13 mouse cellular contexts compared by ENCODE assay signal in the genomic region with DNA sequence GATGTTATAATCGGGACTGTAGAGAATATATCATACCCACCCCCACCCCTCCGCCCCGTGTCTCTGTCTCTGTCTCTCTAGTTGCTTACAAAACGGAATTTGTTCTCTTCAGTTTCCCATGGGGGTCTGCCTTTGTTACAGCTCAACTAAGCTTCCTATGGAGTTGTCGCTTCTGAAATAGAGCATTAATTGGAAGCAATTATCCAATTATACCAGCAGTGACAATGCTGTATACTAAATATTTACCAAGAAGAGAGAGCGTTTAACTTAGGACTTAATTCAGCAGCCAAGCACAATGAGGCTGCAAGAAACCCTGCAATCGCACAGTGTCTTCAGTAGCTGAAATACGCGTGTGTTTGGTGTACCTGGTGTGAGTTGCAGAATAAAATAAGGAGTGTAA. TPM values are rescaled to one million over a fixed set of nuclear protein-coding genes. Genes with fewer than 3 reads are reported as not detected.
DNase-seq lines count a peak whose midpoint lies in the region; ATAC-seq and TF ChIP-seq lines count a peak whose summit lies in the region.
"Had no signal": no experiment of that assay in that cellular context is flagged by ENCODE, and none has a peak within 500 bp of the region (broad histone marks: within the 10 kb centered on the region; RNA-seq: fewer than 3 reads in every experiment).

No protein-coding gene starts in this region.

- no peaks in the 10 kb centered on the region for H3K4me1 ChIP-seq in intestine, embryonic 14.5 days (replicated peaks; ENCODE audit: control insufficient read depth, insufficient read depth, low read length)
- H3K4me1 ChIP-seq in intestine, postnatal 0 days (replicated peaks; ENCODE audit: control insufficient read depth, insufficient read depth, low read length): no peaks in the 10 kb centered on the region
- peaks cover 18% of the 10 kb centered on the region for H3K4me1 ChIP-seq in forebrain, embryonic 16.5 days (replicated peaks; ENCODE audit: control insufficient read depth, insufficient read depth, low read length)
- H3K4me1 ChIP-seq in midbrain, embryonic 10.5 days: peaks cover 23% of the 10 kb centered on the region
- H3K4me1 ChIP-seq in neural tube, embryonic 15.5 days: peaks cover 15% of the 10 kb centered on the region

- intact Hi-C loops in left cerebral cortex, postnatal 4 days (cut with DNase I): no loop called here

- WGBS in intestine, embryonic 14.5 days: 85% methylated on average over 9 of the region's 9 CpGs
- 86% methylated on average over 9 of the region's 9 CpGs for WGBS in intestine, postnatal 0 days
- WGBS in forebrain, embryonic 16.5 days: 11% methylated on average over 9 of the region's 9 CpGs
- 78% methylated on average over 9 of the region's 9 CpGs for WGBS in midbrain, embryonic 10.5 days
- WGBS in neural tube, embryonic 15.5 days: 43% methylated on average over 9 of the region's 9 CpGs

- ATAC-seq in intestine, embryonic 14.5 days (replicated peaks; ENCODE audit: low FRiP score, low TSS enrichment, low read depth): no peak
- ATAC-seq in intestine, postnatal 0 days: no peak
- ATAC-seq in forebrain, embryonic 16.5 days: peak; percentile 21
- ATAC-seq in neural tube, embryonic 15.5 days (ENCODE audit: low FRiP score): no peak

- H3K27ac ChIP-seq in intestine, embryonic 14.5 days (ENCODE audit: low read depth): no peak overlapping the region
- no peak overlapping the region for H3K27ac ChIP-seq in intestine, postnatal 0 days (ENCODE audit: low read depth, low read length)
- peak overlapping the region; percentile 76 for H3K27ac ChIP-seq in forebrain, embryonic 16.5 days (ENCODE audit: low read length)
- H3K27ac ChIP-seq in midbrain, embryonic 10.5 days (replicated peaks): peak overlapping the region; percentile 80
- peak overlapping the region; percentile 85 for H3K27ac ChIP-seq in neural tube, embryonic 15.5 days (replicated peaks)
- H3K27ac ChIP-seq: heart, embryonic 10.5 days; kidney, postnatal 0 days; liver, embryonic 14.5 days; macrophage had no signal

- peaks cover 20% of the 10 kb centered on the region; the same call in 1 of the 2 replicates for H3K36me3 ChIP-seq in intestine, embryonic 14.5 days (ENCODE audit: control insufficient read depth, insufficient read depth, low read length)
- H3K36me3 ChIP-seq in intestine, postnatal 0 days (ENCODE audit: control insufficient read depth, insufficient read depth): peaks cover 23% of the 10 kb centered on the region; the same call in 1 of the 2 replicates
- H3K36me3 ChIP-seq in forebrain, embryonic 16.5 days (ENCODE audit: control insufficient read depth, insufficient read depth): no peaks in the 10 kb centered on the region
- peaks cover 27% of the 10 kb centered on the region for H3K36me3 ChIP-seq in midbrain, embryonic 10.5 days
- peaks cover 5% of the 10 kb centered on the region; the same call in 1 of the 2 replicates for H3K36me3 ChIP-seq in neural tube, embryonic 15.5 days

- no peak overlapping the region for H3K4me3 ChIP-seq in intestine, embryonic 14.5 days (ENCODE audit: low read depth, low read length)
- no peak overlapping the region for H3K4me3 ChIP-seq in intestine, postnatal 0 days (ENCODE audit: low read depth, low read length)
- no peak overlapping the region for H3K4me3 ChIP-seq in forebrain, embryonic 16.5 days (replicated peaks; ENCODE audit: low read length)
- no peak overlapping the region for H3K4me3 ChIP-seq in midbrain, embryonic 10.5 days
- H3K4me3 ChIP-seq in neural tube, embryonic 15.5 days (replicated peaks): no peak overlapping the region
- H3K4me3 ChIP-seq: heart, embryonic 10.5 days had no signal

- H3K27me3 ChIP-seq in intestine, embryonic 14.5 days (replicated peaks; ENCODE audit: control insufficient read depth, insufficient read depth, low read length): no peaks in the 10 kb centered on the region
- H3K27me3 ChIP-seq in intestine, postnatal 0 days (replicated peaks; ENCODE audit: control insufficient read depth, insufficient read depth, low read length): no peaks in the 10 kb centered on the region
- no peaks in the 10 kb centered on the region for H3K27me3 ChIP-seq in forebrain, embryonic 16.5 days (replicated peaks; ENCODE audit: control insufficient read depth, insufficient read depth, low read length)
- H3K27me3 ChIP-seq in midbrain, embryonic 10.5 days (ENCODE audit: low read depth, poor library complexity, severe bottlenecking): no peaks in the 10 kb centered on the region
- H3K27me3 ChIP-seq in neural tube, embryonic 15.5 days (replicated peaks): no peaks in the 10 kb centered on the region

- peak; percentile 15 for DNase-seq in intestine, embryonic 14.5 days (ENCODE audit: low spot score)
- DNase-seq in midbrain, embryonic 10.5 days (ENCODE audit: low spot score): no peak
- no peak for DNase-seq in layer of hippocampus, adult 11-12 months (ENCODE audit: low spot score)
- no peak for DNase-seq in left cerebral cortex, postnatal 4 days
- DNase-seq in urinary bladder, postnatal 36 days (ENCODE audit: low spot score in 2 of 2): no peak
- DNase-seq: adrenal gland, postnatal 25 days had no signal

- no peak overlapping the region for H3K9ac ChIP-seq in intestine, embryonic 14.5 days (ENCODE audit: low read length)
- no peak overlapping the region for H3K9ac ChIP-seq in intestine, postnatal 0 days (ENCODE audit: low read depth, low read length)
- no peak overlapping the region; the same call in 1 of the 2 replicates for H3K9ac ChIP-seq in forebrain, embryonic 16.5 days (replicated peaks; ENCODE audit: low read depth, low read length)
- H3K9ac ChIP-seq in neural tube, embryonic 15.5 days (replicated peaks): no peak overlapping the region
- H3K9ac ChIP-seq: liver, embryonic 14.5 days had no signal

- no peaks in the 10 kb centered on the region for H3K9me3 ChIP-seq in intestine, embryonic 14.5 days (ENCODE audit: control insufficient read depth, low read length)
- no peaks in the 10 kb centered on the region for H3K9me3 ChIP-seq in intestine, postnatal 0 days (ENCODE audit: control insufficient read depth)
- no peaks in the 10 kb centered on the region for H3K9me3 ChIP-seq in forebrain, embryonic 16.5 days (ENCODE audit: control insufficient read depth, low read length)
- no peaks in the 10 kb centered on the region for H3K9me3 ChIP-seq in midbrain, embryonic 10.5 days (replicated peaks)
- H3K9me3 ChIP-seq in neural tube, embryonic 15.5 days (replicated peaks): no peaks in the 10 kb centered on the region
- H3K9me3 ChIP-seq: heart, embryonic 10.5 days had no signal

- no peak overlapping the region for H3K4me2 ChIP-seq in intestine, embryonic 14.5 days (ENCODE audit: low read length)
- H3K4me2 ChIP-seq in intestine, postnatal 0 days (replicated peaks; ENCODE audit: low read depth): no peak overlapping the region
- peak overlapping the region; percentile 47 for H3K4me2 ChIP-seq in forebrain, embryonic 16.5 days (ENCODE audit: low read length)
- no peak overlapping the region; the same call in 1 of the 2 replicates for H3K4me2 ChIP-seq in neural tube, embryonic 15.5 days

- TF ChIP-seq CTCF in intestine, postnatal 0 days (IDR thresholded peaks at IDR 0.05; ENCODE audit: low read depth): no peak

RNA-seq across cellular contexts. Expression of a gene that starts 36.4 kb away (rescaled TPM):
- polyA plus RNA-seq in intestine, embryonic 14.5 days (2014; fragmentation: Nextera tagmentation; extraction: Ambion mirVana): 29.5 and 30.1 TPM in 2 replicates
- 25.8 and 27.2 TPM in 2 replicates for polyA plus RNA-seq in intestine, postnatal 0 days (2015; fragmentation: Nextera tagmentation; extraction: Ambion mirVana)
- 28.1 and 29.5 TPM in 2 replicates for polyA plus RNA-seq in forebrain, embryonic 16.5 days (2015; fragmentation: Nextera tagmentation; extraction: Ambion mirVana)
- 17.8 and 18.0 TPM in 2 replicates for polyA plus RNA-seq in midbrain, embryonic 10.5 days (2016; fragmentation: Nextera tagmentation; extraction: Ambion mirVana)
- polyA plus RNA-seq in neural tube, embryonic 15.5 days (2015; fragmentation: Nextera tagmentation; extraction: Ambion mirVana): 40.0 and 43.4 TPM in 2 replicates
- 10 to 100 TPM; 71.4 to 71.6 TPM for total RNA-seq in left cerebral cortex, postnatal 4 days (2021)

RNA-seq across cellular contexts. Expression of a gene that starts 53.0 kb away (rescaled TPM):
- polyA plus RNA-seq in intestine, embryonic 14.5 days (2014; fragmentation: Nextera tagmentation; extraction: Ambion mirVana): 12.1 and 13.5 TPM in 2 replicates
- 11.4 and 13.5 TPM in 2 replicates for polyA plus RNA-seq in intestine, postnatal 0 days (2015; fragmentation: Nextera tagmentation; extraction: Ambion mirVana)
- 11.6 and 13.0 TPM in 2 replicates for polyA plus RNA-seq in forebrain, embryonic 16.5 days (2015; fragmentation: Nextera tagmentation; extraction: Ambion mirVana)
- 12.3 and 12.5 TPM in 2 replicates for polyA plus RNA-seq in midbrain, embryonic 10.5 days (2016; fragmentation: Nextera tagmentation; extraction: Ambion mirVana)
- polyA plus RNA-seq in neural tube, embryonic 15.5 days (2015; fragmentation: Nextera tagmentation; extraction: Ambion mirVana): 8.4 and 9.6 TPM in 2 replicates
- total RNA-seq in left cerebral cortex, postnatal 4 days (2021): 10 to 100 TPM; 13.7 to 14.6 TPM

Comparison
In these comparisons a context has a peak if more than half of its experiments do, and no peak if none do; other contexts are left out.
1. H3K27ac ChIP-seq: peak in forebrain, embryonic 16.5 days (single experiment), midbrain, embryonic 10.5 days (single experiment) and neural tube, embryonic 15.5 days (single experiment); none in intestine, embryonic 14.5 days (single experiment) and intestine, postnatal 0 days (single experiment).